Mouse (Mus musculus): Measurements from ENCODE around the gene Adam17. TPM values are rescaled to one million over a fixed set of nuclear protein-coding genes. Genes with fewer than 3 reads are reported as not detected.

The Adam17 gene
- polyA plus RNA-seq, 1 experiment from 2014 or later, result 19.9 TPM

GRCm38 (mm10) chr12:21333766-21334165 is 39.7 kb downstream of the Adam17 start:
- Histone ChIP-seq H3K27ac (ENCODE audit: low read depth, low read length) (no peak overlapping the region), H3K9ac (ENCODE audit: low read length) (no peak overlapping the region), H3K27me3 (replicated peaks; ENCODE audit: control insufficient read depth, insufficient read depth, low read length) (no peaks in the 10 kb centered on the region), H3K4me2 (ENCODE audit: low read length) (no peak overlapping the region), H3K4me1 (ENCODE audit: control insufficient read depth, insufficient read depth, low read length) (no peaks in the 10 kb centered on the region), H3K4me3 (ENCODE audit: low read depth, low read length) (no peak overlapping the region), H3K9me3 (replicated peaks; ENCODE audit: control insufficient read depth, low read length) (no peaks in the 10 kb centered on the region), H3K36me3 (ENCODE audit: control insufficient read depth, insufficient read depth, low read length) (peaks cover 58% of the 10 kb centered on the region)
- WGBS, result 94% methylated on average over 5 of the region's 5 CpGs
- DNase-seq (ENCODE audit: low spot score) (no peak), ATAC-seq (no peak)

GRCm38 (mm10) chr12:21333021-21333420 is 40.4 kb downstream of the Adam17 start:
- Histone ChIP-seq H3K27me3 (replicated peaks; ENCODE audit: control insufficient read depth, insufficient read depth, low read length) (no peaks in the 10 kb centered on the region), H3K4me2 (ENCODE audit: low read length) (no peak overlapping the region), H3K9me3 (replicated peaks; ENCODE audit: control insufficient read depth, low read length) (no peaks in the 10 kb centered on the region), H3K36me3 (ENCODE audit: control insufficient read depth, insufficient read depth, low read length) (peaks cover 63% of the 10 kb centered on the region), H3K9ac (ENCODE audit: low read length) (no peak overlapping the region), H3K4me3 (ENCODE audit: low read depth, low read length) (no peak overlapping the region), H3K4me1 (ENCODE audit: control insufficient read depth, insufficient read depth, low read length) (no peaks in the 10 kb centered on the region), H3K27ac (ENCODE audit: low read depth, low read length) (no peak overlapping the region)
- 93% methylated on average over 7 of the region's 7 CpGs for WGBS
- DNase-seq (ENCODE audit: low spot score) (no peak), ATAC-seq (no peak)

GRCm38 (mm10) chr12:21331711-21332110 is 41.7 kb downstream of the Adam17 start:
- Histone ChIP-seq H3K9ac (ENCODE audit: low read length) (no peak overlapping the region), H3K36me3 (ENCODE audit: control insufficient read depth, insufficient read depth, low read length) (peaks cover 63% of the 10 kb centered on the region), H3K27me3 (replicated peaks; ENCODE audit: control insufficient read depth, insufficient read depth, low read length) (no peaks in the 10 kb centered on the region), H3K4me1 (ENCODE audit: control insufficient read depth, insufficient read depth, low read length) (no peaks in the 10 kb centered on the region), H3K4me3 (ENCODE audit: low read depth, low read length) (no peak overlapping the region), H3K27ac (ENCODE audit: low read depth, low read length) (no peak overlapping the region), H3K9me3 (replicated peaks; ENCODE audit: control insufficient read depth, low read length) (no peaks in the 10 kb centered on the region), H3K4me2 (ENCODE audit: low read length) (no peak overlapping the region)
- WGBS, result 82% methylated on average over 6 of the region's 6 CpGs
- ATAC-seq, result no peak
- no peak for DNase-seq (ENCODE audit: low spot score)

GRCm38 (mm10) chr12:21330961-21331576 is 42.4 kb downstream of the Adam17 start:
- ATAC-seq (no peak), DNase-seq (ENCODE audit: low spot score) (no peak)
- no peak overlapping the region for H3K9ac ChIP-seq (ENCODE audit: low read length)
- 93% methylated on average over 10 of the region's 10 CpGs for WGBS
- no peak overlapping the region for H3K4me2 ChIP-seq (ENCODE audit: low read length)
- H3K27ac ChIP-seq (ENCODE audit: low read depth, low read length), result no peak overlapping the region
- H3K9me3 ChIP-seq (replicated peaks; ENCODE audit: control insufficient read depth, low read length), result no peaks in the 10 kb centered on the region
- no peaks in the 10 kb centered on the region for H3K4me1 ChIP-seq (ENCODE audit: control insufficient read depth, insufficient read depth, low read length)
- H3K36me3 ChIP-seq (ENCODE audit: control insufficient read depth, insufficient read depth, low read length), result peaks cover 59% of the 10 kb centered on the region
- H3K27me3 ChIP-seq (replicated peaks; ENCODE audit: control insufficient read depth, insufficient read depth, low read length), result no peaks in the 10 kb centered on the region
- H3K4me3 ChIP-seq (ENCODE audit: low read depth, low read length), result no peak overlapping the region

GRCm38 (mm10) chr12:21329661-21330400 is 43.6 kb downstream of the Adam17 start:
- H3K4me3 ChIP-seq (ENCODE audit: low read depth, low read length), result no peak overlapping the region
- no peak overlapping the region for H3K4me2 ChIP-seq (ENCODE audit: low read length)
- DNase-seq (ENCODE audit: low spot score) (no peak), ATAC-seq (no peak)
- WGBS, result 89% methylated on average over 9 of the region's 9 CpGs
- H3K27me3 ChIP-seq (replicated peaks; ENCODE audit: control insufficient read depth, insufficient read depth, low read length), result no peaks in the 10 kb centered on the region
- no peak overlapping the region for H3K9ac ChIP-seq (ENCODE audit: low read length)
- H3K36me3 ChIP-seq (ENCODE audit: control insufficient read depth, insufficient read depth, low read length), result peaks cover 67% of the 10 kb centered on the region
- H3K4me1 ChIP-seq (ENCODE audit: control insufficient read depth, insufficient read depth, low read length), result no peaks in the 10 kb centered on the region
- H3K9me3 ChIP-seq (replicated peaks; ENCODE audit: control insufficient read depth, low read length), result no peaks in the 10 kb centered on the region
- H3K27ac ChIP-seq (ENCODE audit: low read depth, low read length), result no peak overlapping the region

GRCm38 (mm10) chr12:21326325-21326724 is 47.1 kb downstream of the Adam17 start:
- peaks cover 71% of the 10 kb centered on the region for H3K36me3 ChIP-seq (ENCODE audit: control insufficient read depth, insufficient read depth, low read length)
- no peak overlapping the region for H3K4me3 ChIP-seq (ENCODE audit: low read depth, low read length)
- ATAC-seq, result no peak
- H3K4me2 ChIP-seq (ENCODE audit: low read length), result no peak overlapping the region
- H3K9me3 ChIP-seq (replicated peaks; ENCODE audit: control insufficient read depth, low read length), result no peaks in the 10 kb centered on the region
- H3K27me3 ChIP-seq (replicated peaks; ENCODE audit: control insufficient read depth, insufficient read depth, low read length), result no peaks in the 10 kb centered on the region
- no peaks in the 10 kb centered on the region for H3K4me1 ChIP-seq (ENCODE audit: control insufficient read depth, insufficient read depth, low read length)
- DNase-seq (ENCODE audit: low spot score), result no peak
- no peak overlapping the region for H3K9ac ChIP-seq (ENCODE audit: low read length)
- H3K27ac ChIP-seq (ENCODE audit: low read depth, low read length), result no peak overlapping the region
- 94% methylated on average over 3 of the region's 3 CpGs for WGBS

GRCm38 (mm10) chr12:21325266-21325665 is 48.2 kb downstream of the Adam17 start:
- Histone ChIP-seq H3K9me3 (replicated peaks; ENCODE audit: control insufficient read depth, low read length) (no peaks in the 10 kb centered on the region), H3K9ac (ENCODE audit: low read length) (no peak overlapping the region), H3K36me3 (ENCODE audit: control insufficient read depth, insufficient read depth, low read length) (peaks cover 68% of the 10 kb centered on the region), H3K27me3 (replicated peaks; ENCODE audit: control insufficient read depth, insufficient read depth, low read length) (no peaks in the 10 kb centered on the region), H3K27ac (ENCODE audit: low read depth, low read length) (no peak overlapping the region), H3K4me1 (ENCODE audit: control insufficient read depth, insufficient read depth, low read length) (no peaks in the 10 kb centered on the region), H3K4me3 (ENCODE audit: low read depth, low read length) (no peak overlapping the region), H3K4me2 (ENCODE audit: low read length) (no peak overlapping the region)
- no peak for ATAC-seq
- 90% methylated on average over 8 of the region's 8 CpGs for WGBS
- DNase-seq (ENCODE audit: low spot score), result no peak

GRCm38 (mm10) chr12:21324101-21324500 is 49.3 kb downstream of the Adam17 start:
- Histone ChIP-seq H3K36me3 (ENCODE audit: control insufficient read depth, insufficient read depth, low read length) (peaks cover 59% of the 10 kb centered on the region), H3K9me3 (replicated peaks; ENCODE audit: control insufficient read depth, low read length) (no peaks in the 10 kb centered on the region), H3K9ac (ENCODE audit: low read length) (no peak overlapping the region), H3K4me2 (ENCODE audit: low read length) (no peak overlapping the region), H3K4me3 (ENCODE audit: low read depth, low read length) (no peak overlapping the region), H3K27ac (ENCODE audit: low read depth, low read length) (no peak overlapping the region), H3K27me3 (replicated peaks; ENCODE audit: control insufficient read depth, insufficient read depth, low read length) (no peaks in the 10 kb centered on the region), H3K4me1 (ENCODE audit: control insufficient read depth, insufficient read depth, low read length) (no peaks in the 10 kb centered on the region)
- WGBS, result 85% methylated on average over 5 of the region's 5 CpGs
- DNase-seq (ENCODE audit: low spot score) (no peak), ATAC-seq (no peak)

GRCm38 (mm10) chr12:21322856-21323255 is 50.6 kb downstream of the Adam17 start:
- no peak overlapping the region for H3K4me3 ChIP-seq (ENCODE audit: low read depth, low read length)
- DNase-seq (ENCODE audit: low spot score) (no peak), ATAC-seq (no peak)
- H3K27ac ChIP-seq (ENCODE audit: low read depth, low read length), result no peak overlapping the region
- H3K9me3 ChIP-seq (replicated peaks; ENCODE audit: control insufficient read depth, low read length), result no peaks in the 10 kb centered on the region
- H3K4me2 ChIP-seq (ENCODE audit: low read length), result no peak overlapping the region
- peaks cover 50% of the 10 kb centered on the region for H3K36me3 ChIP-seq (ENCODE audit: control insufficient read depth, insufficient read depth, low read length)
- WGBS, result 84% methylated on average over 9 of the region's 9 CpGs
- no peaks in the 10 kb centered on the region for H3K4me1 ChIP-seq (ENCODE audit: control insufficient read depth, insufficient read depth, low read length)
- no peak overlapping the region for H3K9ac ChIP-seq (ENCODE audit: low read length)
- H3K27me3 ChIP-seq (replicated peaks; ENCODE audit: control insufficient read depth, insufficient read depth, low read length), result no peaks in the 10 kb centered on the region

Measured in forebrain, embryonic 14.5 days (tissue).